Mouse (Mus musculus): ENCODE measurements around the gene Slc38a7.
"Not testable (repeated sequence)": the region's sequence is repeated elsewhere in the genome, so short reads cannot be mapped to it uniquely, and the experiment has no call there.

Slc38a7 gene

GRCm38 (mm10) chr8:95807861-95808260 lies 45.5 kb downstream of the Slc38a7 start:
- DNase-seq (ENCODE audit: low read depth, low spot score) = peak; percentile 90

GRCm38 (mm10) chr8:95807331-95807843 lies 46.0 kb downstream of the Slc38a7 start, which contains the start of gene Cnot1:
Cnot1 (minus strand) TSS chr8:95807464.
- peak; percentile 94 for DNase-seq (ENCODE audit: low read depth, low spot score)

- DNase-seq (ENCODE audit: low read depth, low spot score) = no peak
Observed at GRCm38 (mm10) chr8:95806461-95807191, 46.7 kb downstream of the Slc38a7 start.

GRCm38 (mm10) chr8:95805482-95805881 lies 47.9 kb downstream of the Slc38a7 start:
- no peak for DNase-seq (ENCODE audit: low read depth, low spot score)

GRCm38 (mm10) chr8:95802231-95802630 lies 51.1 kb downstream of the Slc38a7 start:
- no peak for DNase-seq (ENCODE audit: low read depth, low spot score)

GRCm38 (mm10) chr8:95801476-95802064 lies 51.8 kb downstream of the Slc38a7 start:
- DNase-seq (ENCODE audit: low read depth, low spot score) = no peak

GRCm38 (mm10) chr8:95800353-95800752 lies 53.0 kb downstream of the Slc38a7 start:
- no peak for DNase-seq (ENCODE audit: low read depth, low spot score)

GRCm38 (mm10) chr8:95799891-95800290 lies 53.4 kb downstream of the Slc38a7 start:
- no peak for DNase-seq (ENCODE audit: low read depth, low spot score)

- no peak for DNase-seq (ENCODE audit: low read depth, low spot score)
Observed at GRCm38 (mm10) chr8:95799117-95799516, 54.2 kb downstream of the Slc38a7 start.

- DNase-seq (ENCODE audit: low read depth, low spot score) = not testable (repeated sequence)
Observed at GRCm38 (mm10) chr8:95795333-95796061, 57.8 kb downstream of the Slc38a7 start.
